Mouse (Mus musculus) bone marrow, adult 2 months (tissue): ENCODE measurements around the gene Gm20604. TPM values are rescaled to one million over a fixed set of nuclear protein-coding genes. Genes with fewer than 3 reads are reported as not detected.
A peak's percentile ranks its signal among the peaks of the same experiment; 100 is the strongest.

Experiments used
- H3K27ac ChIP-seq: fragments of 200-500 bp; 2 replicates; pipeline ENCODE4 v1.5.1; 2012; ENCODE audit warnings: low read depth, mild to moderate bottlenecking, control low read depth, inconsistent platforms, low read length; ENCODE audit not compliant: control insufficient read depth, poor library complexity, insufficient read depth
- H3K4me1 ChIP-seq: fragments of 200-500 bp; 2 replicates; pipeline ENCODE4 v1.6.1; 2011; ENCODE audit warnings: low read length; ENCODE audit not compliant: control insufficient read depth, insufficient read depth
- H3K4me3 ChIP-seq: fragments of 200-500 bp; replicated peaks from 2 replicates; pipeline ENCODE3; 2011; ENCODE audit warnings: mild to moderate bottlenecking, low read depth, low read length, control low read depth; ENCODE audit not compliant: control insufficient read depth
- CTCF ChIP-seq: fragments of 200-500 bp; IDR thresholded peaks from 2 replicates; pipeline ENCODE4 v1.5.1; 2011; ENCODE audit warnings: low read length, control low read depth; ENCODE audit not compliant: control insufficient read depth, insufficient read depth
- POLR2A ChIP-seq: fragments of 200-500 bp; IDR thresholded peaks from 2 replicates; pipeline ENCODE4 v1.6.1; 2011; ENCODE audit warnings: low read depth, mild to moderate bottlenecking, control low read depth, low read length, borderline replicate concordance; ENCODE audit not compliant: control insufficient read depth
- WGBS: fragments of 180-500 bp; shearing (Covaris S2); methylation state at CpG from one replicate; pipeline ENCODE4 v1.1.7; 2018; 5-methylcytosine and 5-hydroxymethylcytosine counted together
- polyA plus RNA-seq: library from polyadenylated mRNA; stranded (reverse); fragments of >200 nt; gene quantifications from 2 replicates; pipeline ENCODE4 v1.2.4, GENCODE M21; 2011; ENCODE audit warnings: low replicate concordance; ENCODE audit not compliant: missing spikeins, insufficient read depth, insufficient read length

The Gm20604 gene
- polyA plus RNA-seq, 1 experiment, result 7.3 TPM

- no peak for TF ChIP-seq CTCF
- TF ChIP-seq POLR2A, result peak; percentile 44; the same call in 1 of the 2 replicates
- Histone ChIP-seq H3K27ac (peak overlapping the region; percentile 82), H3K4me1 (no peaks in the 10 kb centered on the region; the same call in 1 of the 2 replicates), H3K4me3 (peak overlapping the region; percentile 91)
- WGBS, result 1% methylated on average over 46 of the region's 46 CpGs
Observed at GRCm38 (mm10) chr12:102757055-102757688, 1.3 kb downstream of the Gm20604 start.

GRCm38 (mm10) chr12:102756304-102756703 is 2.2 kb downstream of the Gm20604 start:
- no peaks in the 10 kb centered on the region; the same call in 1 of the 2 replicates for H3K4me1 ChIP-seq
- H3K4me3 ChIP-seq, result no peak overlapping the region
- H3K27ac ChIP-seq, result no peak overlapping the region
- TF ChIP-seq POLR2A, result no peak
- TF ChIP-seq CTCF, result peak; percentile 47; the same call in 1 of the 2 replicates
- 76% methylated on average over 7 of the region's 7 CpGs for WGBS

GRCm38 (mm10) chr12:102748256-102748655 is 10.2 kb downstream of the Gm20604 start:
- TF ChIP-seq CTCF, result no peak
- TF ChIP-seq POLR2A, result no peak
- H3K27ac ChIP-seq, result no peak overlapping the region
- H3K4me1 ChIP-seq, result peaks cover 2% of the 10 kb centered on the region; the same call in 1 of the 2 replicates
- 58% methylated on average over 3 of the region's 3 CpGs for WGBS
- no peak overlapping the region for H3K4me3 ChIP-seq

GRCm38 (mm10) chr12:102744839-102745238 is 13.6 kb downstream of the Gm20604 start:
- Histone ChIP-seq H3K4me3 (no peak overlapping the region), H3K27ac (no peak overlapping the region; the same call in 1 of the 2 replicates), H3K4me1 (peaks cover 2% of the 10 kb centered on the region; the same call in 1 of the 2 replicates)
- TF ChIP-seq CTCF (no peak), POLR2A (no peak)
- 10% methylated on average over 6 of the region's 6 CpGs for WGBS

- TF ChIP-seq POLR2A (peak; percentile 59; the same call in 1 of the 2 replicates), CTCF (no peak)
- WGBS, result under 1% methylated on average over 63 of the region's 63 CpGs
- peak within 1 kb of the TSS; percentile 85 for H3K4me3 ChIP-seq
- peak within 1 kb of the TSS; percentile 98 for H3K27ac ChIP-seq
- H3K4me1 ChIP-seq, result peaks cover 2% of the 10 kb centered on the region; the same call in 1 of the 2 replicates
Observed at GRCm38 (mm10) chr12:102743589-102744574, 14.6 kb downstream of the Gm20604 start, which contains the start of the genes Moap1 and Tmem251. Gene Moap1 (minus strand): TSS chr12:102743661. Gene Tmem251 (plus strand): TSS chr12:102743762.

- H3K4me3 ChIP-seq, result peak overlapping the region; percentile 85
- peak overlapping the region; percentile 98 for H3K27ac ChIP-seq
- TF ChIP-seq POLR2A (no peak), CTCF (no peak)
- WGBS, result 1% methylated on average over 33 of the region's 33 CpGs
- H3K4me1 ChIP-seq, result peaks cover 2% of the 10 kb centered on the region; the same call in 1 of the 2 replicates
Observed at GRCm38 (mm10) chr12:102743036-102743588, 15.4 kb downstream of the Gm20604 start.

- TF ChIP-seq CTCF, result no peak
- TF ChIP-seq POLR2A, result no peak
- H3K4me3 ChIP-seq, result no peak overlapping the region
- H3K4me1 ChIP-seq, result peaks cover 2% of the 10 kb centered on the region; the same call in 1 of the 2 replicates
- 70% methylated on average over 7 of the region's 7 CpGs for WGBS
- H3K27ac ChIP-seq, result no peak overlapping the region
Observed at GRCm38 (mm10) chr12:102742056-102742455, 16.4 kb downstream of the Gm20604 start.

- H3K4me1 ChIP-seq, result peaks cover 2% of the 10 kb centered on the region; the same call in 1 of the 2 replicates
- H3K27ac ChIP-seq, result no peak overlapping the region
- no peak overlapping the region for H3K4me3 ChIP-seq
- TF ChIP-seq POLR2A, result no peak
- TF ChIP-seq CTCF, result no peak
- WGBS, result 59% methylated on average over 3 of the region's 3 CpGs
Observed at GRCm38 (mm10) chr12:102740285-102740684, 18.2 kb downstream of the Gm20604 start.
